Mouse (Mus musculus) lung, postnatal 25 days (tissue): ENCODE results near the gene Neu1.
"Not testable (repeated sequence)": the region's sequence is repeated elsewhere in the genome, so short reads cannot be mapped to it uniquely, and the experiment has no call there.

Experiments
- DNase-seq: peaks from one replicate; pipeline ENCODE4 v3.0.0; 2022; ENCODE audit warnings: low spot score

Gene Neu1

DNA sequence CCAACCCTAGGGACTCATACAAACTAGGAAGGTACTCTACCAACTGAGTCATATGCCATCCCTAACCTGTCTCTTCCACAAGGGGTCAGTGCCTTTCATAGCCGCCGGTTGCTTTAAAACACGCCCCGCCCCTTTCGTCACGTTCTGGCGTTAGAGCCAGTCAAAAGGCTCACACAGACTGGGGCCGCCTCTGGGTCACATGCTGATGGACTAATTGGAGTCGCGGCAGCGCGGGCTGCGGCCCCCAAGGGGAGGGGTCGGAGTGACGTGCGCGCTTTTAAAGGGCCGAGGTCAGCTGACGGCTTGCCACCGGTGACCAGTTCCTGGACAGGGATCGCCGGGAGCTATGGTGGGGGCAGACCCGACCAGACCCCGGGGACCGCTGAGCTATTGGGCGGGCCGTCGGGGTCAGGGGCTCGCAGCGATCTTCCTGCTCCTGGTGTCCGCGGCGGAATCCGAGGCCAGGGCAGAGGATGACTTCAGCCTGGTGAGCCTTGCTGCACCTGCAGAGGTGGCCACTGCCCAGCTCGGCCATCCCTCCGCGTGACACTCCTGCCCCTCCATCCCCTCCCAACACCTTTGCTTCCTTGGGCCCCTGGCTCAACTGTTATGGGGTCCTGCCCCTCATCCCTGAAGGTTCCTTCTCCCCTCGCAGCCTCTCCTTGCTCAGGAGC, at the start of gene Neu1:
Gene Neu1 (plus strand): TSS at position 193 of the 674 bp plus-strand sequence.
- DNase-seq = peak; percentile 99

DNA sequence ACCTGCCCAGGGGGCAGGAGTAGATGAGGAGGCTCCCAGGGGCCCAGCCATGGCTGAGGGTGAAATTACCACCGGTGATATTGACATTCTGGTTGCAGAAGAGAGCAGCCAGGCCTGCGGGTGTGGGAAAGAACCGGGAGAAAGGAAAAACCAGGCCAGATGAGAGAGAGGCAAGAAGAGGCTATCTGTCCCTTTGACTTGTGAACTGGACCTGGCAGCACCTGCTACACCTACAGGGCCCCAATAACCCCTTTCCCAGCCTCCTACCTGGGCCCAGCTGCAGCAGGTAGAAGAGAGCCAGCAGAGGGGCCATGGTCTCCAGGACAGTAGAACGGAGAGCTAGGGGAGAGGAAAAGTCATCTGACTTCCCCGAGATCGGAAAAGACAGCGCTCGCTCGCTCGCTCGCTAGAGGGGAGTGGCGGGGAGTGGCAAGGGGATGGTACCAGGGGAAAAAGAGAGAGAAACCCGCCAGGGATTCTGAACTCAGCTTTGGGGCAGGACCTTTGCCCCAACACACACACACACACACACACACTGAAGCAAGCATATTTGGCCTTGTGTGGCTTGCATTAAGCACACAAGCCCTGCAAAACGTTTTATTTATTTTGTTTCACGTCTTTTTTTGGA, 49.3 kb upstream of the Neu1 start, which contains the start of gene Gm20547:
Gene Gm20547 (minus strand): TSS at position 360 of the 628 bp plus-strand sequence.
- DNase-seq = no peak

GRCm38 (mm10) chr17:34883332-34883731, 47.7 kb upstream of the Neu1 start:
- no peak for DNase-seq

DNA sequence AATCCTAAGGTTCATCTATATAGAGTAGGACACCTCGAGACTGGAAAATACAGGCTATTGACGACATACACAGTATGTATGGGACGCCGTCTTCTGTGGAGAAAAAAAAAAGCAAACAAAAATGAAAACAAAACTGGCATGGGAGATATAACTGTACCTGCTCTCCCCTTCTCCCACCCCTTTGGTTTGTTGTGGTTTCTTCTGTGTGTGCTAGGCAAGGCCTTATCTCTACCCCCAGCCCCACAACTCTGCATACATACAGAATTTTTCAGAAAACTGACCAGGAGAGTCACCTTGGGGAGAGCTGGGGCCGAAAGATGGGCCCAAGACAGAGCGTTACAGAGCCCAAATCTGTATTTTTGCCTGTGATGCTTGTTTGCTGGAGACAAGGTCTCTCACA, 46.3 kb upstream of the Neu1 start:
- no peak for DNase-seq

- no peak for DNase-seq
Measured at GRCm38 (mm10) chr17:34885615-34886014, 45.4 kb upstream of the Neu1 start.

- no peak for DNase-seq
Measured at GRCm38 (mm10) chr17:34887942-34888341, 43.1 kb upstream of the Neu1 start.

DNA sequence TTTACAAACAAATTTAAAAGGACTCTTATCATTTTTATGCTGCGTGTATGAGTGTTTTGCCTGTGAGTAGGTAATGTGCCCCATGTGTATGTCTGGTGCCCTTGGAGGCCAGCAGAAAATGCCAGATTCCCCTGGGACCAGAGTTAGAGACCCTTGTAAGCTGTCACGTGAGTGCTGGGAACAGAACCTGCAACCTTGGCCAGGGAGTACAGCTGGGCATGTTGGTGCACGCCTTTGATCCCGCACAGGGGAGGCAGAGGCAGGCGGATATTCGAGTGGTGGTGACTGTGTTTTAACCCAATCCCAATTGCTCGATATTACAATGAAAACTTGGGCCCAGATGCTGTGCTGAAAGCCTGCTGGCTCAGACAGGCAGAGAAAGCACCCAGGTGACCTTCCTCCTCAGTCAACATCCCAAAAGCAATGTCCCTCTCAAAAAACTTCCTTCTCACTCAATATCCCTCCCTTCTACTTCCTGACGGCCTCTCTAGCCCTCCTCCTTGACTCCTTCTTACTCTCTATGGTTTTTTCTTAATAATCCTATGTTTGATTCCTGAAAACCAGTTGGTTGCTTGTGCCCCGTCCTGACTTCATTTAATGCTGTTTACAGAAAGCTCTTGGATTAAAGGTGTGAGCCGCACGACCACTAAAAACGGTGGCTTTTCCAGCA, 40.8 kb upstream of the Neu1 start:
- no peak for DNase-seq

DNA sequence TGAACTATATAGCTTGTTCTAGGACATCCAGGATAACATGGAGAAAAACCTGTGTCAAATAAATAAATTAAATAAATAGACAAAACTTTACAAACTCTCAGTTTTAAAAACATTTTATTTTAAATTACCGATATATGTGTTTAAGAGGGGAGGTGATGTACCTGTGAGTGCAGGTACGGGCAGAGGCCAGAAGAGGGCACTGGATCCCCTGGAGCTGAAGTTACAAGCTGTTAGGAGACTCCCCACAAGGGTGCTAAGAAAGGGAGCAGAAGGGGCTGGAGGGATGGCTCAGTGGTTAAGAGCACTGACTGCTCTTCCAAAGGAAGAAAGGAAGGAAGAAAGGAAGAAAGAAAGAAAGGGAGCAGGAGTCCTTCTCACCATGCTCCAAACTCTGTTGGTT, 39.7 kb upstream of the Neu1 start:
- DNase-seq = no peak

DNA sequence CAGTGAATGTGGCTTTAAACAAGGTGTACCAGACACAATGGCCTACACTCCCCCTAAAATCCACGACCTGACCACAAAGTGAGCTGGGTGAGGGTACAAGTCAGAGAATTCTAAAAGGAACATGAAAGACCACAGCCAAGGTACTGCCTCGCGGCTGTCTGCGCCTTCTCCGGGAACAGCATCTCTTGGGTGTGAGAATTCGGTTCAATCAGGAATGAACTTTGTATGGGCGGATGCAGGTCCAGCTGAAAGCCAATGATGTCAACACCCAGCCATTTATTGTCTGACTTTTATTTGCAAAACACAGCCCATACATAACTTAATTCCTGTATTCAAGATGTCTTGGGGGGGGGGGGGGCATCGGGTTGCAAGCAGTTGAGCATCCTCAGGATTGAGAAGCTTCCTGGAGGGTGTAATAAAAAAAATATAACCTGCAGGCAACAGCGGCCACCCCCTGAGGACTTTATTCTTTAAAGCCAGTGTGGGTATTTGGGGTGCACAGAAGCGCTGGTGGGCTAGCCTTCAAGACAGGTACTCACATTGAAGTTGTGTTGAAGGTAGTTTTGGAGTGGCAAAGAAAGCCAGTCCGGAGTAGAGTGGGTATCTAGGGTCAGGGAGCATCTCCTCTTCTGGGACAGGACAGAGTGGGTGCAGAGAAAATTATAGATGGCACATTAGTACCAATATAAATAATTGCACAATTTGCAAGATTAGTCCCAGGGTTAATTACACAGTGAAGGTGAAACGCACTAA, 37.8 kb upstream of the Neu1 start:
- DNase-seq = no peak

- peak; percentile 94 for DNase-seq
Measured at GRCm38 (mm10) chr17:34894074-34894597, 36.9 kb upstream of the Neu1 start.

DNA sequence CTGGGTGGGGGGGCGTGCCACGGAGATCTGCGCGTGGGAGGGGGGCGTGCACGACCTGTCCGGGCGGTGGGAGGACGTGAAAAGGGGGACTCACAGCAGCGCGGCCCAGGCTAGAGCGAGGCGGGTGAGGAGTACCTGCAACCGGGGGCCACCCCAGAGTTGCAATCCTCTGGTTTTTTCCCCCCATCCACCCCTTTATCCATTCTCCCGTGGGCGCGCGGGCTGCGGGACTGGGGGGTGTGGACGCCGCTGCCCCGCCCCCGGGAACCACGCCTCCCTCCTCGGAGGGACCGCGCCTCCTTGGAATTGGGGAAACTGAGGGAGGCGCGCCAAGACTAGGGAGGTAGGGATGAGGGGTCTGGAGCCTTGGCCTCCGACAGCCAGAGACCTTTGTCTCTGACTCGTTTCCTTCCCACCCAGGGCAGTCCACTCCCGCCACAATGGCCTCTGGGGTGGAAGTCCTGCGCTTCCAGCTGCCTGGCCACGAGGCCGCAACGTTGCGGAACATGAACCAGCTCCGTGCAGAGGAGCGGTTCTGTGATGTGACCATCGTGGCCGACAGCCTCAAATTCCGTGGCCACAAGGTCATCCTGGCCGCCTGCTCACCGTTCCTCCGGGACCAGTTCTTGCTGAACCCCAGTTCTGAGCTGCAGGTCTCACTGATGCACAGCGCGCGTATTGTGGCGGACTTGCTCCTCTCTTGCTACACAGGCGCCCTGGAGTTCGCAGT, 36.1 kb upstream of the Neu1 start:
- peak; percentile 20 for DNase-seq

DNA sequence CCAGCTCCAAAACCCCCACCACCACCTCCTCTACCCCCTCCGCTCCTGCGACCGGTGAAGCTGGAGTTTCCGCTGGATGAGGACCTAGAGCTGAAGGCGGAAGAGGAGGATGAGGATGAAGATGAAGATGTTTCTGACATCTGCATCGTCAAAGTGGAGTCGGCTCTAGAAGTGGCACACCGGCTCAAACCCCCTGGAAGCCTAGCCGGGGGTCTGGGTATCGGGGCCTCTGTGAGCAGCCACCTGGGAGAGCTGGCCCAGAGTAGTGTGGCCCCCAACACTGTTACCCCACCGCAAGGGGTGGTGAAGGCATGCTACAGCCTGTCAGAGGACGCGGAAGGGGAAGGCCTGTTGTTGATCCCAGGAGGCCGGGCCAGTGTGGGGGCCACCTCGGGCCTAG, 35.3 kb upstream of the Neu1 start:
- DNase-seq = no peak

GRCm38 (mm10) chr17:34896366-34896765, 34.7 kb upstream of the Neu1 start:
- no peak for DNase-seq

DNA sequence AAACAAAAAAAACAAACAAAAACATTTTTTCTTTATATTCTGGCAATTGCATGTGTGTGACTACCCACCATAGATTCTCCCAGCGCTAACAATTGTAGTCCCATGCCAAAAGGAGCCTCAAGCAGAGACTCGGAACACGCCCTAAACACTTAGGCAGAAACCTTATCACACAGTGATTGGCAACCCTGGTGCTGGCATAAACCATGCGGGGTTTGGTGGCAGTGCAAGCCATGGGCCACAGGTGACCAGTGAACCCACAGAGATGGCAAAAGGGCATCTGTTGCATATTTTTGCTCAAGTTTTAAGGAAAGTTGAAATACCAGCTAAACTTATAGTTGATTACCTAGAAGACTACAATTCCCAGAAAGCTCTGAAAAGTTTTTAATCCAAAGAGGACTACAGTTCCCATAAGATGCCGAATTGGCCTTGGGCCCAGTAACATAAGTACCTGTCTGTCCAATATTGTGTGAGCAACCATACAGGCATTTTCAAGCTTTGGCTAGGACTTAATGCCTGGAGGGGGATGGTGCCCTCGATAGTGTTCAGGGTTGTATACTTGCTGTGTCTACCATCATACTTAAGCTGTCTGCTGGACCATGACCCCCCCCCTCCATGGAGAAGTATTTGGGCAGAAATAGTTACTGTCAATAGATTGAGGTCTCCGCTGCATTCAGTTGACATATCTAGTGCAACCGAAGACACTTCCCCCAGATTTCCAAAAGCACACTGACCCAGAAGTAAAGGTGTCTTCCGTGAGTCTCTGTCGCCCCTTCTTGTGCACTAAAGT, 33.5 kb upstream of the Neu1 start:
- peak; percentile 46 for DNase-seq

DNA sequence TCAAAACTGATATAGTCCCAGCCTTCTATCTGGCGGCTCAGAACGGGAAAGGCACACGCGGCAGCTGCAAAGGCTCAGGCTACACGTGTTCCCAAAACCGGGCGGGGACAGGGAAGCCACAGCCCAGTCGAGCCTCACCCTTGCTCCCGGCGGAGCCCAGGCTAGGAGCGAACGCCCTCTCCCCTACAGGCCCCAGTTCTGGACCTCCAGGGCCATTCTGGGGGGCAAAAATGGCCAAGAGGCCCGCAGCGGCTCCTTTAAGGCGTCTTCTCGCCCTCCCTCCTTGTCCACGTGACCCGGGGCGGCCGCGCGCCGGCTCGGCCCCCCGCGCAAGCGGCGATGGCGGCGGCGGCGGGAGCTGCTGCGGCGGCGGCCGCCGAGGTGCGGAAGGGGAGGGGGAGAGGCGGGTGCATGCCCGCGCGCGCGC, 32.9 kb upstream of the Neu1 start, which contains the start of the genes C2 and Ehmt2:
Gene C2 (minus strand): TSS at position 106 of the 427 bp plus-strand sequence.
Gene Ehmt2 (plus strand): TSS at position 310 of the 427 bp plus-strand sequence.
- peak; percentile 74 for DNase-seq

GRCm38 (mm10) chr17:34898706-34899052, 32.4 kb upstream of the Neu1 start:
- no peak for DNase-seq

GRCm38 (mm10) chr17:34899053-34899889, 31.8 kb upstream of the Neu1 start:
- DNase-seq = peak; percentile 28

GRCm38 (mm10) chr17:34899890-34900243, 31.2 kb upstream of the Neu1 start:
- DNase-seq = no peak

GRCm38 (mm10) chr17:34900826-34901225, 30.2 kb upstream of the Neu1 start:
- not testable (repeated sequence) for DNase-seq

DNA sequence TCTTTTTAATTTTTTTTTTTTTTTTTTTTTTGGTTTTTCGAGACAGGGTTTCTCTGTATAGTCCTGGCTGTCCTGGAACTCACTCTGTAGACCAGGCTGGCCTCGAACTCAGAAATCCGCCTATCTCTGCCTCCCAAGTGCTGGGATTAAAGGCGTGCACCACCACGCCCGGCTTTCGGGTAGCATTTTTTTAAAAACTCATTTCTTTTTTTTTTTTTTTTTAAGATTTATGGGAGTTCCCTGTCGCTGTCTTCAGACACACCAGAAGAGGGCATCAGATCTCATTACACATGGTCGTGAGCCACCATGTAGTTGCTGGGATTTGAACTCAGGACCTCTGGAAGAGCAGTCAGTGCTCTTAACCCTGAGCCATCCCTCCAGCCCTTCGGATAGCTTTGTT, 29.1 kb upstream of the Neu1 start:
- DNase-seq = not testable (repeated sequence)
